24 mouse cellular contexts compared by ENCODE assay signal in the genomic region with DNA sequence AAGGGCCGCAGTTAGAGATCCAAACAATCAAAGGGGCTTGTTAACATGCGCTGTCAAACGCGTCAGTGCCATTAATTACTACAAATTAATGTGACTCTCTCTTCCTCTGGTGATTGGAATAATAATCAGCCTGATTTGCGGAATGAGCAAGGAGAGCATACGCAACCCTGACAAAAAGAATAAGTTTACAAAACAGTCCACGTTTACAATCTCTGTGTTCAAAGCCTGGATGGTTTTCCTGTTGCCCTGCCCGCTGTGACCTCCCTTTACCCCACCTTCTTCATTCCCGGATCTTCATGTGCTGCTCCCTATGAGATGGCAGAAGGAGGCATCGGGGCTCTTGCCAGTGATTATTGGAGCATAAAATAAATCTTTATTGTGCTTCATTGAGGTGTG. TPM values are rescaled to one million over a fixed set of nuclear protein-coding genes. Genes with fewer than 3 reads are reported as not detected.
DNase-seq lines count a peak whose midpoint lies in the region; ATAC-seq and TF ChIP-seq lines count a peak whose summit lies in the region.
"Had no signal": no experiment of that assay in that cellular context is flagged by ENCODE, and none has a peak within 500 bp of the region (broad histone marks: within the 10 kb centered on the region; RNA-seq: fewer than 3 reads in every experiment).

No protein-coding gene starts in this region.

- peaks cover 56% of the 10 kb centered on the region for H3K27me3 ChIP-seq in forebrain, embryonic 16.5 days (replicated peaks; ENCODE audit: control insufficient read depth, insufficient read depth, low read length)

- no peak overlapping the region for H3K27ac ChIP-seq in forebrain, embryonic 16.5 days (ENCODE audit: low read length)
- H3K27ac ChIP-seq in layer of hippocampus, adult 2 months = no peak overlapping the region
- H3K27ac ChIP-seq: hindbrain, embryonic 13.5 days; kidney, embryonic 15.5 days; limb, embryonic 12.5 days; liver, embryonic 14.5 days; neural tube, embryonic 15.5 days had no signal

- no peak for TF ChIP-seq CTCF in brain, embryonic 14.5 days (IDR thresholded peaks at IDR 0.05; ENCODE audit: borderline replicate concordance, extremely low read depth, insufficient read depth, insufficient read length)
- no peak for TF ChIP-seq CTCF in layer of hippocampus, adult 2 months (conservative IDR thresholded peaks at IDR 0.05)

- no peaks in the 10 kb centered on the region for H3K36me3 ChIP-seq in forebrain, embryonic 16.5 days (ENCODE audit: control insufficient read depth, insufficient read depth)
- H3K36me3 ChIP-seq: hindbrain, embryonic 13.5 days; kidney, embryonic 15.5 days; limb, embryonic 12.5 days; neural tube, embryonic 15.5 days had no signal

- H3K4me3 ChIP-seq in forebrain, embryonic 16.5 days (replicated peaks; ENCODE audit: low read length) = no peak overlapping the region
- no peak overlapping the region for H3K4me3 ChIP-seq in layer of hippocampus, adult 2 months
- H3K4me3 ChIP-seq: hindbrain, embryonic 13.5 days; kidney, embryonic 15.5 days; limb, embryonic 12.5 days; myocyte; neural tube, embryonic 15.5 days had no signal

- ATAC-seq in forebrain, embryonic 16.5 days = 0 out of 2 replicates have a peak, but pooled peaks have one; percentile 27

- TF ChIP-seq POLR2A in brain, embryonic 14.5 days (IDR thresholded peaks at IDR 0.05; ENCODE audit: borderline replicate concordance, extremely low read depth, insufficient read depth, insufficient read length, poor library complexity, severe bottlenecking) = no peak

- H3K9ac ChIP-seq in forebrain, embryonic 16.5 days (replicated peaks; ENCODE audit: low read depth, low read length) = no peak overlapping the region
- H3K9ac ChIP-seq: hindbrain, embryonic 13.5 days; kidney, embryonic 15.5 days; limb, embryonic 12.5 days; liver, embryonic 14.5 days; neural tube, embryonic 15.5 days had no signal

- no peaks in the 10 kb centered on the region for H3K9me3 ChIP-seq in forebrain, embryonic 16.5 days (ENCODE audit: control insufficient read depth, low read length)
- H3K9me3 ChIP-seq: hindbrain, embryonic 13.5 days; kidney, embryonic 15.5 days; limb, embryonic 12.5 days; neural tube, embryonic 15.5 days had no signal

- H3K4me2 ChIP-seq in forebrain, embryonic 16.5 days (ENCODE audit: low read length) = no peak overlapping the region
- H3K4me2 ChIP-seq: heart, embryonic 11.5 days; hindbrain, embryonic 13.5 days; kidney, embryonic 15.5 days; limb, embryonic 12.5 days; neural tube, embryonic 15.5 days had no signal

- peak; percentile 39 for DNase-seq in embryo, embryonic 10.5 days (ENCODE audit: low spot score)
- DNase-seq in embryo, embryonic 10 days (ENCODE audit: low spot score) = no peak
- DNase-seq in brain, embryonic 14.5 days (ENCODE audit: low read depth) = peak; percentile 87
- peak; percentile 40 to 47 for DNase-seq in cerebellum, postnatal 25 days
- DNase-seq in left cerebral cortex, adult 11 months (ENCODE audit: low spot score) = no peak
- DNase-seq in layer of hippocampus, adult 2 months (ENCODE audit: low spot score in 2 of 2) = no peak
- no peak for DNase-seq in layer of hippocampus, adult 11-12 months (ENCODE audit: low spot score)
- DNase-seq: adrenal gland, postnatal 10 days; gastrocnemius, postnatal 25 days; heart, postnatal 14 days; layer of hippocampus, postnatal 36 days had no signal

- H3K4me1 ChIP-seq in forebrain, embryonic 16.5 days (replicated peaks; ENCODE audit: control insufficient read depth, insufficient read depth, low read length) = peaks cover 23% of the 10 kb centered on the region

- WGBS in forebrain, embryonic 16.5 days = 2% methylated on average over 10 of the region's 10 CpGs

RNA-seq across cellular contexts. Expression of a gene that starts 14.1 kb away (rescaled TPM):
- 18.0 and 26.0 TPM in 2 replicates for polyA plus RNA-seq in brain, embryonic 14.5 days (2012; rRNA removed)
- polyA plus RNA-seq in forebrain, embryonic 16.5 days (2015; fragmentation: Nextera tagmentation; extraction: Ambion mirVana) = 0.47 and 1.6 TPM in 2 replicates
- not detected for total RNA-seq in layer of hippocampus, adult 2 months (2021)
- total RNA-seq: adrenal gland, postnatal 10 days; gastrocnemius, postnatal 25 days; heart, postnatal 14 days; megakaryocyte, adult 5-6 weeks had no signal
- polyA plus RNA-seq: cortical plate, adult 2 months; heart, embryonic 11.5 days; intestine, embryonic 14.5 days; kidney, embryonic 15.5 days; large intestine, adult 2 months; limb, embryonic 12.5 days; lung, embryonic 16.5 days; myocyte had no signal

Comparison
In these comparisons a context has a peak if more than half of its experiments do, and no peak if none do; other contexts are left out.
1. DNase-seq: peak in embryo, embryonic 10.5 days (single experiment), brain, embryonic 14.5 days (single experiment) and cerebellum, postnatal 25 days (2 of 2); none in embryo, embryonic 10 days (single experiment), left cerebral cortex, adult 11 months (single experiment), layer of hippocampus, adult 2 months (0 of 2) and layer of hippocampus, adult 11-12 months (single experiment).